Comparison of ENCODE assay signal across 9 mouse cellular contexts in genomic region chr2:93029267-93030060, GRCm38 (mm10). TPM values are rescaled to one million over a fixed set of nuclear protein-coding genes. Genes with fewer than 3 reads are reported as not detected.
DNase-seq lines count a peak whose midpoint lies in the region; ATAC-seq and TF ChIP-seq lines count a peak whose summit lies in the region.
"Had no signal": no experiment of that assay in that cellular context is flagged by ENCODE, and none has a peak within 500 bp of the region (broad histone marks: within the 10 kb centered on the region; RNA-seq: fewer than 3 reads in every experiment).

No protein-coding gene starts in this region.

- 0 out of 2 replicates have a peak, but pooled peaks have one; percentile 23 for TF ChIP-seq CTCF in layer of hippocampus, adult 2 months (conservative IDR thresholded peaks at IDR 0.05)

- WGBS in heart, embryonic 15.5 days = 29% methylated on average over 14 of the region's 14 CpGs
- 53% methylated on average over 14 of the region's 14 CpGs for WGBS in limb, embryonic 10.5 days
- WGBS in neural tube, embryonic 15.5 days = 47% methylated on average over 14 of the region's 14 CpGs

- 0 out of 2 replicates have a peak overlapping the region, but pooled peaks have one; percentile 1 for H3K9ac ChIP-seq in heart, embryonic 15.5 days
- H3K9ac ChIP-seq in neural tube, embryonic 15.5 days (replicated peaks) = no peak overlapping the region

- H3K27ac ChIP-seq in layer of hippocampus, adult 2 months = no peak overlapping the region
- peak overlapping the region; percentile 64 for H3K27ac ChIP-seq in heart, embryonic 15.5 days
- H3K27ac ChIP-seq in limb, embryonic 10.5 days = peak overlapping the region; percentile 56; the same call in 1 of the 2 replicates
- no peak overlapping the region for H3K27ac ChIP-seq in neural tube, embryonic 15.5 days (replicated peaks)
- H3K27ac ChIP-seq: left cerebral cortex, adult 2 months had no signal

- no peaks in the 10 kb centered on the region for H3K27me3 ChIP-seq in heart, embryonic 15.5 days
- no peaks in the 10 kb centered on the region for H3K27me3 ChIP-seq in limb, embryonic 10.5 days (ENCODE audit: low read depth, poor library complexity, severe bottlenecking)
- no peaks in the 10 kb centered on the region for H3K27me3 ChIP-seq in neural tube, embryonic 15.5 days (replicated peaks)

- no peaks in the 10 kb centered on the region for H3K36me3 ChIP-seq in heart, embryonic 15.5 days
- peaks cover 6% of the 10 kb centered on the region; the same call in 1 of the 2 replicates for H3K36me3 ChIP-seq in limb, embryonic 10.5 days
- no peaks in the 10 kb centered on the region for H3K36me3 ChIP-seq in neural tube, embryonic 15.5 days

- DNase-seq in layer of hippocampus, adult 2 months (ENCODE audit: low spot score in 2 of 2) = no peak
- no peak for DNase-seq in layer of hippocampus, postnatal 36 days
- DNase-seq in cerebellum, adult 18-20 months = peak; percentile 72 to 76
- DNase-seq in limb, embryonic 10.5 days (ENCODE audit: low spot score) = no peak
- no peak for DNase-seq in layer of hippocampus, adult 8-10 months (ENCODE audit: low spot score in 2 of 2)
- no peak for DNase-seq in frontal cortex, postnatal 25 days (ENCODE audit: low spot score in 2 of 2)

- ATAC-seq in heart, embryonic 15.5 days (replicated peaks; ENCODE audit: insufficient number of reproducible peaks, insufficient read depth, low FRiP score, low read depth) = peak; percentile 51
- peak; percentile 23; the same call in 1 of the 2 replicates for ATAC-seq in neural tube, embryonic 15.5 days (ENCODE audit: low FRiP score)

- peak overlapping the region; percentile 35; the same call in 1 of the 2 replicates for H3K4me2 ChIP-seq in heart, embryonic 15.5 days
- no peak overlapping the region for H3K4me2 ChIP-seq in neural tube, embryonic 15.5 days

- no peaks in the 10 kb centered on the region for H3K9me3 ChIP-seq in heart, embryonic 15.5 days (replicated peaks)
- no peaks in the 10 kb centered on the region for H3K9me3 ChIP-seq in limb, embryonic 10.5 days (replicated peaks)
- H3K9me3 ChIP-seq in neural tube, embryonic 15.5 days (replicated peaks) = no peaks in the 10 kb centered on the region

- H3K4me3 ChIP-seq in layer of hippocampus, adult 2 months = no peak overlapping the region
- H3K4me3 ChIP-seq in heart, embryonic 15.5 days = no peak overlapping the region
- no peak overlapping the region for H3K4me3 ChIP-seq in limb, embryonic 10.5 days
- H3K4me3 ChIP-seq in neural tube, embryonic 15.5 days (replicated peaks) = no peak overlapping the region
- H3K4me3 ChIP-seq: left cerebral cortex, adult 2 months had no signal

- H3K4me1 ChIP-seq in heart, embryonic 15.5 days (replicated peaks) = peaks cover 65% of the 10 kb centered on the region
- H3K4me1 ChIP-seq in limb, embryonic 10.5 days = peaks cover 58% of the 10 kb centered on the region
- H3K4me1 ChIP-seq in neural tube, embryonic 15.5 days = peaks cover 41% of the 10 kb centered on the region

RNA-seq across cellular contexts. Expression of gene Prdm11, which starts 16.5 kb away (rescaled TPM):
- total RNA-seq in layer of hippocampus, adult 2 months (2021) = 10 to 100 TPM; 30.7 to 30.9 TPM
- total RNA-seq in layer of hippocampus, postnatal 36 days (2021) = 10 to 100 TPM; 25.7 to 30.1 TPM
- 4.7 and 5.7 TPM in 2 replicates for polyA plus RNA-seq in heart, embryonic 15.5 days (2015; fragmentation: Nextera tagmentation; extraction: Ambion mirVana)
- 2.8 and 3.4 TPM in 2 replicates for polyA plus RNA-seq in limb, embryonic 10.5 days (2016; fragmentation: Nextera tagmentation; extraction: Ambion mirVana)
- polyA plus RNA-seq in neural tube, embryonic 15.5 days (2015; fragmentation: Nextera tagmentation; extraction: Ambion mirVana) = 3.2 and 3.9 TPM in 2 replicates
- 10 to 100 TPM; 23.7 to 29.5 (median 26.6) TPM for total RNA-seq in layer of hippocampus, adult 8-10 months (2022)

Comparison
In these comparisons a context has a peak if more than half of its experiments do, and no peak if none do; other contexts are left out.
1. DNase-seq: peak in cerebellum, adult 18-20 months (2 of 2); none in layer of hippocampus, adult 2 months (0 of 2), layer of hippocampus, postnatal 36 days (0 of 2), limb, embryonic 10.5 days (single experiment), layer of hippocampus, adult 8-10 months (0 of 2) and frontal cortex, postnatal 25 days (0 of 2).
2. H3K27ac ChIP-seq: peak in heart, embryonic 15.5 days (single experiment) and limb, embryonic 10.5 days (single experiment); none in layer of hippocampus, adult 2 months (single experiment) and neural tube, embryonic 15.5 days (single experiment).